Mouse (Mus musculus): ENCODE measurements around the gene Ppm1l.

Gene Ppm1l

GRCm38 (mm10) chr3:69333819-69334218 is 17.2 kb downstream of the Ppm1l start:
- no peak for DNase-seq (ENCODE audit: low spot score)

- DNase-seq (ENCODE audit: low spot score): no peak
These were observed 23.8 kb downstream of the Ppm1l start for GRCm38 (mm10) chr3:69340486-69340885.

- DNase-seq (ENCODE audit: low spot score): no peak
These were observed 24.3 kb downstream of the Ppm1l start for GRCm38 (mm10) chr3:69340971-69341370.

GRCm38 (mm10) chr3:69341514-69341913 is 24.9 kb downstream of the Ppm1l start:
- DNase-seq (ENCODE audit: low spot score): no peak

- DNase-seq (ENCODE audit: low spot score): no peak
These were observed 25.7 kb downstream of the Ppm1l start for GRCm38 (mm10) chr3:69342247-69342921.

DNA sequence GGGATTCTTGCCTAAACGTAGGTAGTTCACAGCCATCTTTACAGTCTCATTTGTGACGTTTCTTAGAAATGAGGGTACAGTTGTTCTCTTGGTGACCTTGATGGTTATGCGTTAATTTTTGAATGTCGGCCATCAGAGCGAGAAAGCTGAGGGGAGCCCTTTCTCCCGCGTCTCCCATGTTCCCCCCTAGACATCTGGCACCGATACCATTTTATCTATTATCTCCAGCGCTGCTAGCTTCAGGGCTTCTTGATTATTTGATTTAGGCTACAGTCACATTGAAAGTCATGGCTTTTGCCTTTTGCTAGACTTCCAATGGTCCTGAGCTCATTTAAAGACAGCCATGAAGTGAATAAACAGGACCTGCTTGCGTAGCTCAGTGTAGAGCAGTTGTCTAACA is 26.5 kb downstream of the Ppm1l start:
- no peak for DNase-seq (ENCODE audit: low spot score)

DNA sequence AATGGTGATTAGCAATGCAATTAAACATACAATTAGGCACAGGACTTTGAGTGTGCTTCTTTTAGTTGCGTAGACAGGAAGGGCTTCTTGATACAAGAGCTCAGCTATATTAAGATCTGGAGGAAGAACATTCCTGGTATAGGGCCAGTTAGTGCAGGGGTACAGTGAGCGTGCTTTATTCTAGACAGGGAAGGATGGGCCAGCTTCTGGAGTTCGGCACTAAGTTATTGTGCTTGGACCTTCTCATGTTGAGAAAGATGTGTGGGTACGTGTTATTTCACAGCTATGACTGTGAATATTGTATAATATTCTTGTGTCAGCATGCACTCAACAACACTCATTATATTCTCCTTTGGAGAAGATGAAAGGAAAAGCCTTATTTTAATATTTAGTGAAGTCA is 29.9 kb downstream of the Ppm1l start:
- DNase-seq (ENCODE audit: low spot score): no peak

GRCm38 (mm10) chr3:69348197-69348920 is 31.7 kb downstream of the Ppm1l start:
- no peak for DNase-seq (ENCODE audit: low spot score)

DNA sequence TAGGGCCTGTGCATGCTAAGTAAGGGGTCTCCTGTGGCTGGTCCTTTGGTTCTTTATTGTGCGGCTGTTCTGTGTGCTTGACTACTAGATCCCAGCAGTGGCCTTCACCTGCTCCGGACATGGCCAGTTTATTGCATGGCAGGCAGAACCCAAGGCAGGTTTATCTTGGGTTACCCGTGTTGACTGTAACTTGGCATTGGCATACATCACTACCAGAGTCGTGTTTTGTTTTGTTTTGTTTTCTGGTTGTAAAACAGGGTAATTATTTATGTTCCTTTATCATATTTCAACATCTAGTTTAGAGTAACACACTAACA is 32.2 kb downstream of the Ppm1l start:
- DNase-seq (ENCODE audit: low spot score): no peak

- DNase-seq (ENCODE audit: low spot score): no peak
These were observed 33.3 kb downstream of the Ppm1l start for GRCm38 (mm10) chr3:69349973-69350372.

GRCm38 (mm10) chr3:69352194-69352593 is 35.5 kb downstream of the Ppm1l start:
- DNase-seq (ENCODE audit: low spot score): no peak

- DNase-seq (ENCODE audit: low spot score): no peak
These were observed 38.0 kb downstream of the Ppm1l start for GRCm38 (mm10) chr3:69354681-69355080.

- DNase-seq (ENCODE audit: low spot score): no peak
These were observed 39.5 kb downstream of the Ppm1l start for GRCm38 (mm10) chr3:69356078-69356665.

- no peak for DNase-seq (ENCODE audit: low spot score)
These were observed 40.1 kb downstream of the Ppm1l start for GRCm38 (mm10) chr3:69356781-69357180.

DNA sequence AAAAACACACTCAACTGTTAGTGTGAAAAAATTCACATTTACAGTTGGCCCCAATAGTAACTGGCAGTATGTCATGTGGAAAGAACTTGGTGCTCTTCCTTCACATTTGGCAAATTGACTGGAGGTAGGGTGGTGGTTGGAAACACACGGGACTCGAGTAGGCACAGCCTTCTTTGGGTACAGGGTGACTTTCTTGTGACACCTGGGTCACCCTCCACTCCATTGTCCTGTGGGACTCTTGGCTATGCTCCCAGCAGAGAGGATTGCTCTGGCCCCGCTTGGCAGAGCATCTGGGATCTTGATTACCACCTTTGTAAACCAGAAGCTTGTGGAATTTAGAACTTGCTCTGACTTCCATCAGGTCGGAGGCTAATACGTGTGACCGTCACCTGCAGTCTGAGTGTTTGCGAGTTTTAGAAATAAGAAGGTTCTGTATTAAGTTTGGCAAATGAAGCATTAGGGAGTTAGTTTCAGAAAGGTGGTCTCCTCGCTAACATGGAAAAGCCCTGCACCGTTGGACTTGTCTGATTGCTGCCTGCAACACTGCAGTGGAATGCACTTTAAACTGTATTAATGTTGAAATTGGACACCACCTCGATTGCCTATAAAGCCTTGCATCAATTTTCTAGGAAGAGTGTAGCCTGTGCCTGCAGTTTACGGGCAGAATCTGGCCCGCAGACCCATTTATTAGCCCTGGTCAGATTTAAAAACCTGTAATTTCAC is 41.4 kb downstream of the Ppm1l start:
- DNase-seq (ENCODE audit: low spot score): no peak

- no peak for DNase-seq (ENCODE audit: low spot score)
These were observed 41.9 kb downstream of the Ppm1l start for GRCm38 (mm10) chr3:69358620-69358964.

DNA sequence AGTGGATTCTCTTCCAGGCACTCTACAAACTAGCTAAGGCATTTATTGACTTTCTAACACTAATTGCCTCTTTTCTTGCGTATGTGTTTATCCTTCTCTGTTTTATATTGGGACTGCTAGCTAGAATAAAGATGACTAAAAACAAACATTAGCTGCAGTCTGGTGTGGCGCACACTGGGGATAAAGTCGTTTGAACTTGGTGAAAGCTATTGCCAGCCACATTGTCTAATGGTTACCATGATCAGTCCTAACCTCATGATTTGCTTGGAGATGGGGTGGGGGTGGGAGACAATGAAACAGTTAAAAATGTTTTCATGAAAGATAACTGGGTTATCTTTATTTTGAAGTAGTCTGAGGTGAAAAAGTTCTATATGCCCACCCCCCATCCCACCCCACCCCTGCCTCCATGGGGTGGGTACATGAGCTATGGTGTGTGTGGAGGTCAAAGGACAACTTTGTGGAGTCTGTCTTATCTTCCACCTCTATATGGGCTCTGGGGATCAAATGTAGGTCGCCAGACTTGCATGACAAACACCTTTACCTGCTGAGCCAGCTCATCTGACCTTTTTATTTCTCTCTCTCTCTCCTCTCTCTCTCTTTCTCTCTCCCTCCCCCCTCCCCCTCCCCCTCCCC is 43.7 kb downstream of the Ppm1l start:
- no peak for DNase-seq (ENCODE audit: low spot score)

DNA sequence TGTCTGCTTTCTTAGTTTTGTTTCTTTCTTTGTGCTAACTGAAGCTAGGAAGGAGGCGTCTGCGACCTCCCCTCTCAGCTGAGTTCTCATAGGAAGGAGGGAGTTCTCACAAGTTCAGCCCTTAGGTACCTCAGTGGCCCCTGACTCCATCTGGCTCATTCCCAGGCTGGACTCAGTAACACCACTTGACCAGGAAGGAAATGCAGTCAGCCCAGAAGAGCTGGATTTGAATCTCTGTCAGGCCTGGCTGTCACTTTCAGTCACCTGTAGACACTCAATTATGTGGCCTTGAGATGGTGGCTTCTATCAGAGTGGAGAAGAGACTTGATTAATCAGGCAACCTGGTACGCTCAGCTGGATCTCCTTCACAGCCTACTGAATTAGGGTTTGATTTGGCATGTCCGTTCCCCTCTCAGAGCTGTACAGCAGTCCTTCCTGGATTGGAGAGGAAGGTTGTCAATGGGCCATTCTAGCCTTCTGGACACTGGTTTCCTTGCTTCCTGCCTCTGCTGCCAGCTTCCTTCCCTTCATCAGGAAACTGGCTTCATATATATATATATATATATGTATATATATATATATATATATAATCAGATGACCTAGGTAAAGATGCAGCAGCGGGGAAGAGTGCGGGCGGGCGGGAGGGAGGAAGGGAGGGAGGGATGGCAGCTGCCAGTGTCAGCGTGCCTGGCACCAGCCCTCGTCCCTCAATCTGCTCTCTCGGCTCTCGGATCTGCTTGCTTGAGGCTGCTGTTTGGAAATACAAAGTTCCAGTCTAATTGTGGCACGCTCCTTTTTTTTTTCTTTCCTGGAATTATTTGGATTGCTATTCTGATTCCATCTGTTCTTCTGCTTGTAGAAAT is 45.1 kb downstream of the Ppm1l start:
- no peak for DNase-seq (ENCODE audit: low spot score)

GRCm38 (mm10) chr3:69362350-69362790 is 45.7 kb downstream of the Ppm1l start:
- no peak for DNase-seq (ENCODE audit: low spot score)

- no peak for DNase-seq (ENCODE audit: low spot score)
These were observed 46.2 kb downstream of the Ppm1l start for GRCm38 (mm10) chr3:69362906-69363305.

DNA sequence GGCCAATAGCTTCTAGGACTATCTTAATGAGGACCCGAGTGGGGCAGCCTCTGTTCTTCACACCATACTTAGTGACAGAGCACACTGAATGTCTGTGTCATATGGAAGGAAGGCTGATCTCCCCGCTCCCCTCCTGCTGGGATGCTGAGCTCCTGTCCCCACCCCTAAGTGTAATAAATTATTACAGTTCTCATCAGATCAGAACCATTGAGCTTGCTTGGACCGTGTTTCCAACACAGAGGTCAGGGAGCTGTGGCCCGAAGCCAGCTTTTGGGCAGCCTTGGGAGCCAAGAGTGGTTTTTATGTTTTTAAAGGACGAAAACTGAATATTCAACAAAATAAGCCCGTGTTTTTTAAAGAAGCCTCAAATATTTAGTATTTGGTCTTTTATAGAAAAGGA is 47.5 kb downstream of the Ppm1l start:
- DNase-seq (ENCODE audit: low spot score): no peak

Measured in ovary, postnatal 36 days (tissue).